ENCODE assay signal across 8 mouse cellular contexts in the genomic region with DNA sequence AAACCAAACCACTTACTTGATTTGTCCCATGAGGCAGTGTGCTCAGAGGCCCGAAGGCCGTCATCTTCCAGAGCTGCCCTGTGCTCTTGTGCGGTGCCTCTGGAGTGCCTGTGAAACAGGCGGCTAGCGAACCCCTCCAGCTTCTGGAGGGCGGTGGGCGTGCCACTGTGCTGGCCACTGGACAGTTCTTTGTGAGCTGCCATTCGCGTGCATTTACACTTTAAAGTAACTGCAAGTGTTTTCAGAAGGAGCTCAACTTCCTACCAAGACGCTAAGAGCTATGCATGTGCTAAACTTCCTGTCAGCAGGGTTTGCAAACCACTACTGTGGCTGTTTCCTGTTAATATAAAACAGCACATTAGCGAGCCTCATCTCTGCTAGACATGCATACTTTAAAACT. TPM values are rescaled to one million over a fixed set of nuclear protein-coding genes. Genes with fewer than 3 reads are reported as not detected.
A peak's percentile ranks its signal among the peaks of the same experiment; 100 is the strongest.
DNase-seq lines count a peak whose midpoint lies in the region; ATAC-seq lines count a peak whose summit lies in the region.

No protein-coding gene starts in this region.

- H3K36me3 ChIP-seq in midbrain, embryonic 10.5 days, result no peaks in the 10 kb centered on the region
- H3K36me3 ChIP-seq in midbrain, embryonic 11.5 days (ENCODE audit: control insufficient read depth, insufficient read depth, low read length), result no peaks in the 10 kb centered on the region
- no peaks in the 10 kb centered on the region for H3K36me3 ChIP-seq in forebrain, embryonic 11.5 days (ENCODE audit: control insufficient read depth, insufficient read depth, low read length)
- H3K36me3 ChIP-seq in hindbrain, embryonic 14.5 days (replicated peaks; ENCODE audit: control insufficient read depth, insufficient read depth), result no peaks in the 10 kb centered on the region
- H3K36me3 ChIP-seq in liver, embryonic 12.5 days, result no peaks in the 10 kb centered on the region

- H3K27me3 ChIP-seq in midbrain, embryonic 10.5 days (ENCODE audit: low read depth, poor library complexity, severe bottlenecking), result no peaks in the 10 kb centered on the region
- no peaks in the 10 kb centered on the region for H3K27me3 ChIP-seq in midbrain, embryonic 11.5 days (ENCODE audit: control insufficient read depth, insufficient read depth, low read length)
- H3K27me3 ChIP-seq in forebrain, embryonic 11.5 days (ENCODE audit: control insufficient read depth, insufficient read depth, low read length), result no peaks in the 10 kb centered on the region
- no peaks in the 10 kb centered on the region for H3K27me3 ChIP-seq in hindbrain, embryonic 14.5 days (ENCODE audit: control insufficient read depth, insufficient read depth, low read length)
- no peaks in the 10 kb centered on the region for H3K27me3 ChIP-seq in liver, embryonic 12.5 days (replicated peaks)

- peaks cover 16% of the 10 kb centered on the region for H3K4me1 ChIP-seq in midbrain, embryonic 10.5 days
- no peaks in the 10 kb centered on the region; the same call in none of the 2 replicates for H3K4me1 ChIP-seq in midbrain, embryonic 11.5 days (ENCODE audit: control insufficient read depth, insufficient read depth, low read length)
- H3K4me1 ChIP-seq in forebrain, embryonic 11.5 days (replicated peaks; ENCODE audit: control insufficient read depth, insufficient read depth, low read length), result no peaks in the 10 kb centered on the region; the same call in 1 of the 2 replicates
- peaks cover 11% of the 10 kb centered on the region for H3K4me1 ChIP-seq in hindbrain, embryonic 14.5 days (replicated peaks; ENCODE audit: control insufficient read depth, insufficient read depth, low read length)
- peaks cover 44% of the 10 kb centered on the region for H3K4me1 ChIP-seq in liver, embryonic 12.5 days

- WGBS in midbrain, embryonic 10.5 days, result 35% methylated on average over 11 of the region's 11 CpGs
- WGBS in midbrain, embryonic 11.5 days, result 35% methylated on average over 11 of the region's 11 CpGs
- 30% methylated on average over 11 of the region's 11 CpGs for WGBS in forebrain, embryonic 11.5 days
- WGBS in hindbrain, embryonic 14.5 days, result 16% methylated on average over 11 of the region's 11 CpGs
- WGBS in liver, embryonic 12.5 days (ENCODE audit: insufficient replicate concordance), result 14% methylated on average over 11 of the region's 11 CpGs

- H3K4me3 ChIP-seq in midbrain, embryonic 10.5 days, result no peak overlapping the region
- no peak overlapping the region for H3K4me3 ChIP-seq in midbrain, embryonic 11.5 days (ENCODE audit: low read depth, low read length)
- no peak overlapping the region for H3K4me3 ChIP-seq in forebrain, embryonic 11.5 days (ENCODE audit: low read depth, low read length)
- no peak overlapping the region for H3K4me3 ChIP-seq in hindbrain, embryonic 14.5 days (replicated peaks; ENCODE audit: low read length)
- H3K4me3 ChIP-seq in liver, embryonic 12.5 days, result peak overlapping the region; percentile 4; the same call in 1 of the 2 replicates

- no peaks in the 10 kb centered on the region for H3K9me3 ChIP-seq in midbrain, embryonic 10.5 days (replicated peaks)
- no peaks in the 10 kb centered on the region for H3K9me3 ChIP-seq in midbrain, embryonic 11.5 days (ENCODE audit: control insufficient read depth, low read length)
- H3K9me3 ChIP-seq in forebrain, embryonic 11.5 days (ENCODE audit: control insufficient read depth, low read length), result no peaks in the 10 kb centered on the region
- no peaks in the 10 kb centered on the region for H3K9me3 ChIP-seq in hindbrain, embryonic 14.5 days (ENCODE audit: control insufficient read depth, low read length)
- no peaks in the 10 kb centered on the region for H3K9me3 ChIP-seq in liver, embryonic 12.5 days (replicated peaks)

- no peak overlapping the region for H3K4me2 ChIP-seq in midbrain, embryonic 11.5 days
- no peak overlapping the region for H3K4me2 ChIP-seq in forebrain, embryonic 11.5 days (ENCODE audit: low read depth, low read length, severe bottlenecking)
- H3K4me2 ChIP-seq in hindbrain, embryonic 14.5 days (replicated peaks), result peak overlapping the region; percentile 29; the same call in 1 of the 2 replicates
- H3K4me2 ChIP-seq in liver, embryonic 12.5 days, result peak overlapping the region; percentile 46

- no peak for ATAC-seq in midbrain, embryonic 11.5 days (ENCODE audit: low FRiP score)
- ATAC-seq in forebrain, embryonic 11.5 days (replicated peaks; ENCODE audit: low FRiP score), result no peak
- no peak for ATAC-seq in hindbrain, embryonic 14.5 days (ENCODE audit: low FRiP score)
- 0 out of 2 replicates have a peak, but pooled peaks have one; percentile 27 for ATAC-seq in liver, embryonic 12.5 days

- H3K27ac ChIP-seq in midbrain, embryonic 10.5 days (replicated peaks), result 0 out of 2 replicates have a peak overlapping the region, but pooled peaks have one; percentile 13
- no peak overlapping the region for H3K27ac ChIP-seq in midbrain, embryonic 11.5 days (ENCODE audit: low read depth, low read length)
- H3K27ac ChIP-seq in forebrain, embryonic 11.5 days (ENCODE audit: low read depth, low read length), result no peak overlapping the region
- no peak overlapping the region for H3K27ac ChIP-seq in hindbrain, embryonic 14.5 days
- peak overlapping the region; percentile 63 for H3K27ac ChIP-seq in liver, embryonic 12.5 days

- H3K9ac ChIP-seq in midbrain, embryonic 11.5 days (ENCODE audit: low read length), result no peak overlapping the region
- H3K9ac ChIP-seq in forebrain, embryonic 11.5 days (ENCODE audit: low read length), result no peak overlapping the region
- H3K9ac ChIP-seq in hindbrain, embryonic 14.5 days, result no peak overlapping the region
- 0 out of 2 replicates have a peak overlapping the region, but pooled peaks have one; percentile 3 for H3K9ac ChIP-seq in liver, embryonic 12.5 days

- peak; percentile 26 for DNase-seq in midbrain, embryonic 10.5 days (ENCODE audit: low spot score)
- DNase-seq in midbrain, embryonic 11.5 days (ENCODE audit: low spot score, missing footprints), result no peak
- peak; percentile 67 for DNase-seq in forebrain, embryonic 11.5 days (ENCODE audit: low spot score)
- no peak for DNase-seq in hindbrain, embryonic 14.5 days (ENCODE audit: low spot score)
- peak; percentile 74 for DNase-seq in naive thymus-derived CD4-positive, alpha-beta T cell, adult 2 months (ENCODE audit: low read depth)
- DNase-seq in testis, postnatal 10 days (ENCODE audit: low spot score), result no peak
- DNase-seq in left cerebral cortex, adult 18-20 months (ENCODE audit: low spot score in 2 of 2), result no peak

RNA-seq across cellular contexts. Expression of a gene that starts 31.7 kb away (rescaled TPM):
- polyA plus RNA-seq in midbrain, embryonic 10.5 days (2016; fragmentation: Nextera tagmentation; extraction: Ambion mirVana), result 56.0 and 64.4 TPM in 2 replicates
- 73.0 and 76.8 TPM in 2 replicates for polyA plus RNA-seq in midbrain, embryonic 11.5 days (2014; fragmentation: Nextera tagmentation; extraction: Ambion mirVana)
- 69.0 and 75.3 TPM in 2 replicates for polyA plus RNA-seq in forebrain, embryonic 11.5 days (2014; fragmentation: Nextera tagmentation; extraction: Ambion mirVana)
- polyA plus RNA-seq in hindbrain, embryonic 14.5 days (2014; fragmentation: Nextera tagmentation; extraction: Ambion mirVana), result 216 and 258 TPM in 2 replicates
- 22.2 and 23.9 TPM in 2 replicates for polyA plus RNA-seq in liver, embryonic 12.5 days (2016; fragmentation: Nextera tagmentation; extraction: Ambion mirVana)
- total RNA-seq in left cerebral cortex, adult 18-20 months (2021), result 100 to 1,000 TPM; 453 to 516 TPM

Comparison
In these comparisons a context has a peak if more than half of its experiments do, and no peak if none do; other contexts are left out.
1. DNase-seq: peak in midbrain, embryonic 10.5 days (single experiment), forebrain, embryonic 11.5 days (single experiment) and naive thymus-derived CD4-positive, alpha-beta T cell, adult 2 months (single experiment); none in midbrain, embryonic 11.5 days (single experiment), hindbrain, embryonic 14.5 days (single experiment), testis, postnatal 10 days (single experiment) and left cerebral cortex, adult 18-20 months (0 of 2).
2. H3K27ac ChIP-seq: peak in midbrain, embryonic 10.5 days (single experiment) and liver, embryonic 12.5 days (single experiment); none in midbrain, embryonic 11.5 days (single experiment), forebrain, embryonic 11.5 days (single experiment) and hindbrain, embryonic 14.5 days (single experiment).
3. H3K4me2 ChIP-seq: peak in hindbrain, embryonic 14.5 days (single experiment) and liver, embryonic 12.5 days (single experiment); none in midbrain, embryonic 11.5 days (single experiment) and forebrain, embryonic 11.5 days (single experiment).